In genomic region chr19:32194074-32194473, GRCm38 (mm10) we compare ENCODE assay signal across 20 mouse cellular contexts.
A peak's percentile ranks its signal among the peaks of the same experiment; 100 is the strongest.
DNase-seq lines count a peak whose midpoint lies in the region; TF ChIP-seq lines count a peak whose summit lies in the region.
"Had no signal": no experiment of that assay in that cellular context is flagged by ENCODE, and none has a peak within 500 bp of the region (broad histone marks: within the 10 kb centered on the region; RNA-seq: fewer than 3 reads in every experiment).

No protein-coding gene starts in this region.

- TF ChIP-seq EP300 in ES-Bruce4 (IDR thresholded peaks at IDR 0.05; ENCODE audit: insufficient read depth, low read depth, low read length), result no peak

- no peak for DNase-seq in heart, embryonic 10.5 days (ENCODE audit: low spot score)
- no peak for DNase-seq in heart, postnatal 14 days
- DNase-seq in kidney, adult 8-10 months, result peak; percentile 54 to 57
- no peak for DNase-seq in kidney, postnatal 25 days
- no peak for DNase-seq in cerebellum, adult 18-20 months
- DNase-seq: adrenal gland, adult 8-10 months; adrenal gland, postnatal 36 days; cerebellum, adult 11 months; cerebellum, adult 9-10 months; cerebellum, postnatal 25 days; forebrain, postnatal 0 days; gastrocnemius, postnatal 25 days had no signal

- 86% methylated on average over 3 of the region's 3 CpGs for WGBS in heart, embryonic 10.5 days

- no peak for TF ChIP-seq POLR2A in ES-Bruce4 (IDR thresholded peaks at IDR 0.05; ENCODE audit: insufficient read depth, low read length)

- H3K27ac ChIP-seq in heart, embryonic 10.5 days, result peak overlapping the region; percentile 24; the same call in 1 of the 2 replicates
- H3K27ac ChIP-seq in ES-Bruce4 (ENCODE audit: insufficient read depth, low read length), result peak overlapping the region; percentile 81
- H3K27ac ChIP-seq in brown adipose tissue, adult 24 weeks (replicated peaks; ENCODE audit: low read depth, low read length), result peak overlapping the region; percentile 96
- H3K27ac ChIP-seq: embryonic facial prominence, embryonic 12.5 days; forebrain, embryonic 13.5 days; hindbrain, embryonic 13.5 days; hindbrain, postnatal 0 days had no signal

- no peak for TF ChIP-seq CTCF in ES-Bruce4 (IDR thresholded peaks at IDR 0.05; ENCODE audit: low read depth, low read length)

- intact Hi-C loops in heart, postnatal 14 days (cut with DNase I), result no loop called here

- H3K9me3 ChIP-seq in heart, embryonic 10.5 days, result no peaks in the 10 kb centered on the region
- H3K9me3 ChIP-seq in ES-Bruce4 (replicated peaks; ENCODE audit: control insufficient read depth, insufficient read depth, low read length, poor library complexity, severe bottlenecking), result no peaks in the 10 kb centered on the region
- H3K9me3 ChIP-seq: embryonic facial prominence, embryonic 12.5 days; forebrain, embryonic 13.5 days; G1E; heart, embryonic 13.5 days; hindbrain, embryonic 13.5 days had no signal

- H3K27me3 ChIP-seq in heart, embryonic 10.5 days (ENCODE audit: insufficient read depth, poor library complexity, severe bottlenecking), result no peaks in the 10 kb centered on the region
- no peaks in the 10 kb centered on the region for H3K27me3 ChIP-seq in ES-Bruce4 (ENCODE audit: control insufficient read depth, insufficient read depth, low read length, poor library complexity, severe bottlenecking)
- H3K27me3 ChIP-seq: embryonic facial prominence, embryonic 12.5 days; forebrain, embryonic 13.5 days; heart, embryonic 13.5 days; hindbrain, embryonic 13.5 days had no signal

- H3K4me1 ChIP-seq in heart, embryonic 10.5 days, result peaks cover 61% of the 10 kb centered on the region
- peaks cover 7% of the 10 kb centered on the region for H3K4me1 ChIP-seq in ES-Bruce4 (ENCODE audit: control insufficient read depth, insufficient read depth, low read length)
- H3K4me1 ChIP-seq in brown adipose tissue, adult 24 weeks (ENCODE audit: control insufficient read depth, insufficient read depth, insufficient read length, low read length), result peaks cover 33% of the 10 kb centered on the region
- H3K4me1 ChIP-seq: forebrain, embryonic 13.5 days had no signal

- H3K4me3 ChIP-seq in heart, embryonic 10.5 days, result no peak overlapping the region
- H3K4me3 ChIP-seq in ES-Bruce4 (ENCODE audit: low read depth, low read length), result no peak overlapping the region
- no peak overlapping the region for H3K4me3 ChIP-seq in brown adipose tissue, adult 24 weeks (ENCODE audit: insufficient read depth, low read depth, low read length)
- H3K4me3 ChIP-seq: embryonic facial prominence, embryonic 12.5 days; forebrain, embryonic 13.5 days; heart, embryonic 13.5 days; hindbrain, embryonic 13.5 days had no signal

- H3K9ac ChIP-seq in ES-Bruce4 (ENCODE audit: low read depth, poor library complexity, severe bottlenecking), result no peak overlapping the region
- H3K9ac ChIP-seq: embryonic facial prominence, embryonic 12.5 days; forebrain, embryonic 13.5 days; forebrain, postnatal 0 days; heart, embryonic 13.5 days; hindbrain, embryonic 13.5 days had no signal

- no peaks in the 10 kb centered on the region for H3K36me3 ChIP-seq in heart, embryonic 10.5 days
- H3K36me3 ChIP-seq in ES-Bruce4 (ENCODE audit: control insufficient read depth, insufficient read depth, low read length, poor library complexity, severe bottlenecking), result 0 out of 2 replicates have a peak, but pooled peaks cover 2% of the 10 kb centered on the region
- H3K36me3 ChIP-seq: embryonic facial prominence, embryonic 12.5 days; hindbrain, embryonic 13.5 days had no signal

Comparison
In these comparisons a context has a peak if more than half of its experiments do, and no peak if none do; other contexts are left out.
1. DNase-seq: peak in kidney, adult 8-10 months (2 of 2); none in heart, embryonic 10.5 days (single experiment), heart, postnatal 14 days (0 of 2), kidney, postnatal 25 days (0 of 2) and cerebellum, adult 18-20 months (0 of 2).
2. H3K27ac ChIP-seq: peak in every context shown above with its lines; median percentile 96 in brown adipose tissue, adult 24 weeks; 81 in ES-Bruce4; 24 in heart, embryonic 10.5 days.